Mouse (Mus musculus): ENCODE data around the gene Hist1h4d. TPM values are rescaled to one million over a fixed set of nuclear protein-coding genes. Genes with fewer than 3 reads are reported as not detected.
A peak's percentile ranks its signal among the peaks of the same experiment; 100 is the strongest.

Hist1h4d gene
- polyA plus RNA-seq, 1 experiment from 2014 or later = 35.3 TPM

- no peaks in the 10 kb centered on the region for H3K4me1 ChIP-seq (replicated peaks; ENCODE audit: control insufficient read depth, insufficient read depth, low read length)
- no peaks in the 10 kb centered on the region for H3K27me3 ChIP-seq (replicated peaks; ENCODE audit: control insufficient read depth, insufficient read depth, low read length)
- H3K9me3 ChIP-seq (ENCODE audit: control insufficient read depth) = no peaks in the 10 kb centered on the region
- H3K27ac ChIP-seq (ENCODE audit: low read depth, low read length) = no peak overlapping the region
- H3K36me3 ChIP-seq (ENCODE audit: control insufficient read depth, insufficient read depth) = no peaks in the 10 kb centered on the region
- no peak for TF ChIP-seq CTCF (IDR thresholded peaks at IDR 0.05; ENCODE audit: low read depth)
- 84% methylated on average over 4 of the region's 4 CpGs for WGBS
- ATAC-seq = no peak
- H3K4me2 ChIP-seq (replicated peaks; ENCODE audit: low read depth) = no peak overlapping the region
- no peak overlapping the region for H3K9ac ChIP-seq (ENCODE audit: low read depth, low read length)
- no peak overlapping the region for H3K4me3 ChIP-seq (ENCODE audit: low read depth, low read length)
These were observed 27.8 kb downstream of the Hist1h4d start for GRCm38 (mm10) chr13:23609209-23609608.

- no peaks in the 10 kb centered on the region for H3K4me1 ChIP-seq (replicated peaks; ENCODE audit: control insufficient read depth, insufficient read depth, low read length)
- H3K9me3 ChIP-seq (ENCODE audit: control insufficient read depth) = no peaks in the 10 kb centered on the region
- ATAC-seq = no peak
- H3K4me3 ChIP-seq (ENCODE audit: low read depth, low read length) = no peak overlapping the region
- no peak for TF ChIP-seq CTCF (IDR thresholded peaks at IDR 0.05; ENCODE audit: low read depth)
- no peak overlapping the region for H3K27ac ChIP-seq (ENCODE audit: low read depth, low read length)
- H3K4me2 ChIP-seq (replicated peaks; ENCODE audit: low read depth) = no peak overlapping the region
- H3K36me3 ChIP-seq (ENCODE audit: control insufficient read depth, insufficient read depth) = no peaks in the 10 kb centered on the region
- no peaks in the 10 kb centered on the region for H3K27me3 ChIP-seq (replicated peaks; ENCODE audit: control insufficient read depth, insufficient read depth, low read length)
- no peak overlapping the region for H3K9ac ChIP-seq (ENCODE audit: low read depth, low read length)
These were observed 28.4 kb downstream of the Hist1h4d start for GRCm38 (mm10) chr13:23609844-23610243.

GRCm38 (mm10) chr13:23610393-23610792, 29.0 kb downstream of the Hist1h4d start:
- no peaks in the 10 kb centered on the region for H3K9me3 ChIP-seq (ENCODE audit: control insufficient read depth)
- 73% methylated on average over 2 of the region's 2 CpGs for WGBS
- H3K27me3 ChIP-seq (replicated peaks; ENCODE audit: control insufficient read depth, insufficient read depth, low read length) = no peaks in the 10 kb centered on the region
- no peak overlapping the region for H3K4me3 ChIP-seq (ENCODE audit: low read depth, low read length)
- no peaks in the 10 kb centered on the region for H3K36me3 ChIP-seq (ENCODE audit: control insufficient read depth, insufficient read depth)
- ATAC-seq = no peak
- H3K9ac ChIP-seq (ENCODE audit: low read depth, low read length) = no peak overlapping the region
- H3K4me2 ChIP-seq (replicated peaks; ENCODE audit: low read depth) = no peak overlapping the region
- TF ChIP-seq CTCF (IDR thresholded peaks at IDR 0.05; ENCODE audit: low read depth) = no peak
- no peaks in the 10 kb centered on the region for H3K4me1 ChIP-seq (replicated peaks; ENCODE audit: control insufficient read depth, insufficient read depth, low read length)
- no peak overlapping the region for H3K27ac ChIP-seq (ENCODE audit: low read depth, low read length)

- ATAC-seq = no peak
- H3K9me3 ChIP-seq (ENCODE audit: control insufficient read depth) = no peaks in the 10 kb centered on the region
- WGBS = 92% methylated on average over 3 of the region's 3 CpGs
These were observed 30.2 kb downstream of the Hist1h4d start for GRCm38 (mm10) chr13:23611638-23612037.

GRCm38 (mm10) chr13:23620056-23620732, 38.8 kb downstream of the Hist1h4d start:
- 48% methylated on average over 12 of the region's 12 CpGs for WGBS
- peak overlapping the region; percentile 55; the same call in 1 of the 2 replicates for H3K9ac ChIP-seq (ENCODE audit: low read depth, low read length)
- 0 out of 2 replicates have a peak, but pooled peaks cover 3% of the 10 kb centered on the region for H3K4me1 ChIP-seq (replicated peaks; ENCODE audit: control insufficient read depth, insufficient read depth, low read length)
- peak overlapping the region; percentile 96 for H3K27ac ChIP-seq (ENCODE audit: low read depth, low read length)
- peak overlapping the region; percentile 69 for H3K4me3 ChIP-seq (ENCODE audit: low read depth, low read length)
- no peak for ATAC-seq
- no peak for TF ChIP-seq CTCF (IDR thresholded peaks at IDR 0.05; ENCODE audit: low read depth)
- H3K27me3 ChIP-seq (replicated peaks; ENCODE audit: control insufficient read depth, insufficient read depth, low read length) = no peaks in the 10 kb centered on the region
- H3K36me3 ChIP-seq (ENCODE audit: control insufficient read depth, insufficient read depth) = no peaks in the 10 kb centered on the region
- H3K4me2 ChIP-seq (replicated peaks; ENCODE audit: low read depth) = peak overlapping the region; percentile 95
- no peaks in the 10 kb centered on the region for H3K9me3 ChIP-seq (ENCODE audit: control insufficient read depth)

More at GRCm38 (mm10) chr13:23611638-23612037, 30.2 kb downstream of the Hist1h4d start:
- no peak overlapping the region for H3K4me3 ChIP-seq (ENCODE audit: low read depth, low read length)
- H3K4me1 ChIP-seq (replicated peaks; ENCODE audit: control insufficient read depth, insufficient read depth, low read length) = no peaks in the 10 kb centered on the region
- no peak overlapping the region for H3K9ac ChIP-seq (ENCODE audit: low read depth, low read length)
- no peaks in the 10 kb centered on the region for H3K36me3 ChIP-seq (ENCODE audit: control insufficient read depth, insufficient read depth)
- TF ChIP-seq CTCF (IDR thresholded peaks at IDR 0.05; ENCODE audit: low read depth) = no peak
- H3K27me3 ChIP-seq (replicated peaks; ENCODE audit: control insufficient read depth, insufficient read depth, low read length) = no peaks in the 10 kb centered on the region
- H3K27ac ChIP-seq (ENCODE audit: low read depth, low read length) = no peak overlapping the region
- H3K4me2 ChIP-seq (replicated peaks; ENCODE audit: low read depth) = no peak overlapping the region

GRCm38 (mm10) chr13:23620733-23621531, 39.5 kb downstream of the Hist1h4d start, which contains the start of gene Hist1h2be:
Hist1h2be (minus strand) TSS chr13:23621124.
- Histone ChIP-seq H3K4me1 (replicated peaks; ENCODE audit: control insufficient read depth, insufficient read depth, low read length) (0 out of 2 replicates have a peak, but pooled peaks cover 3% of the 10 kb centered on the region), H3K9ac (ENCODE audit: low read depth, low read length) (peak within 1 kb of the TSS; percentile 93), H3K27me3 (replicated peaks; ENCODE audit: control insufficient read depth, insufficient read depth, low read length) (no peaks in the 10 kb centered on the region), H3K9me3 (ENCODE audit: control insufficient read depth) (no peaks in the 10 kb centered on the region), H3K4me3 (ENCODE audit: low read depth, low read length) (peak within 1 kb of the TSS; percentile 69), H3K36me3 (ENCODE audit: control insufficient read depth, insufficient read depth) (no peaks in the 10 kb centered on the region), H3K27ac (ENCODE audit: low read depth, low read length) (peak within 1 kb of the TSS; percentile 96), H3K4me2 (replicated peaks; ENCODE audit: low read depth) (peak within 1 kb of the TSS; percentile 95)
- WGBS = under 1% methylated on average over 27 of the region's 27 CpGs
- TF ChIP-seq CTCF (IDR thresholded peaks at IDR 0.05; ENCODE audit: low read depth) = no peak
- ATAC-seq = peak; percentile 77
